Mouse (Mus musculus) bone marrow, adult 2 months (tissue): ENCODE results near the gene Slc44a2.

ENCODE experiments used
- CTCF ChIP-seq: fragments of 200-500 bp; IDR thresholded peaks from 2 replicates; pipeline ENCODE4 v1.5.1; 2011; ENCODE audit warnings: low read length, control low read depth; ENCODE audit not compliant: control insufficient read depth, insufficient read depth
- POLR2A ChIP-seq: fragments of 200-500 bp; IDR thresholded peaks from 2 replicates; pipeline ENCODE4 v1.6.1; 2011; ENCODE audit warnings: low read depth, mild to moderate bottlenecking, control low read depth, low read length, borderline replicate concordance; ENCODE audit not compliant: control insufficient read depth

DNA sequence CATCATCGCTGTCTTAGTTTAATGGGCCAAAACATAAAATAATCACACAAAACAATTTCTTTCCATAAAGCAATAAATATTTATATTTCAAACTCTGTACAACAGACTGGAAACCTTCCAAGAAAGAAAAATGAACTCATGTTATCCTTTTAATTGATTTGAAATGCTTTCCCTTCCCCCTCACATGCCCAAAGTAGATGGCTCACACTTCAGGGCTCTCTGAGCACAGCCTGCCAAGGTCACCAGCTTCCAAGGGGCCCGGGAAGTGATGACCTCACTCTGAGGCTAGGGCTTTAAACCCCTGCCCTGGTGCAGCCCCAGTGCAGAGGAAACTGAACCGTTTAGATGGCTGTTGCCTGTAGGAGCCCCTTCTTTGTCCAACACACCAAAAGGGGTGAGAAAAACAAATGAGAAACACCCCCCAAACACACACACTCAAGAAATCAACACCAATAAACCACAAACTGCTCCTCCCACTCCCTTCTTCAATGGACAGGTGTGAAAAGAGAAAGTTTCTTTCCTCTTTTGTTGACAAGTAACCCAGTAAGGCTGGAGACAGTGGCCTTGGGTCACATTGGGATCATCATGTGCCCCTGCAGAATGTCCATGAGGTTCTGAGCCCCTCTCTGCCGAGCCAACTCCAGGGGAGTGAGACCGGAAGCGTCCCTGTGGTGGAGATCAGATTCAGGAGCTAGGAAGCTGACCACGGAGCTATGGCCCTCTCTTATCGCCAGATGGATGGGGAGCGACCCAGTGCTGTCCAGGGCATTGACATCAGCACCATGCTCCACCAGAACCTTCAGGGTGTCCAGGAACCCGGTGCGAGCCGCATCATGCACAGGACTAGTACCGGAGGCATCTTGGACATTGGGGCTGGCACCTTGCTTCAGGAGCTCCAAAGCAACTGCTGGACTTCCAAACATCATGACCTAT, 31.8 kb upstream of the Slc44a2 start:
- TF ChIP-seq CTCF: no peak
- TF ChIP-seq POLR2A: no peak
